Mouse (Mus musculus) embryonic fibroblast, embryonic 13.5 days (primary cell): ENCODE data around the gene Txlna.

Experiments used
- CTCF ChIP-seq: IDR thresholded peaks from 2 replicates; pipeline ENCODE4 v1.5.1; 2011; ENCODE audit warnings: mild to moderate bottlenecking, control low read depth, low read length, moderate library complexity, borderline replicate concordance; ENCODE audit not compliant: insufficient read depth
- POLR2A ChIP-seq: IDR thresholded peaks from 2 replicates; pipeline ENCODE4 v1.6.1; 2011; ENCODE audit warnings: low read depth, mild to moderate bottlenecking, control low read depth, low read length, moderate library complexity

DNA sequence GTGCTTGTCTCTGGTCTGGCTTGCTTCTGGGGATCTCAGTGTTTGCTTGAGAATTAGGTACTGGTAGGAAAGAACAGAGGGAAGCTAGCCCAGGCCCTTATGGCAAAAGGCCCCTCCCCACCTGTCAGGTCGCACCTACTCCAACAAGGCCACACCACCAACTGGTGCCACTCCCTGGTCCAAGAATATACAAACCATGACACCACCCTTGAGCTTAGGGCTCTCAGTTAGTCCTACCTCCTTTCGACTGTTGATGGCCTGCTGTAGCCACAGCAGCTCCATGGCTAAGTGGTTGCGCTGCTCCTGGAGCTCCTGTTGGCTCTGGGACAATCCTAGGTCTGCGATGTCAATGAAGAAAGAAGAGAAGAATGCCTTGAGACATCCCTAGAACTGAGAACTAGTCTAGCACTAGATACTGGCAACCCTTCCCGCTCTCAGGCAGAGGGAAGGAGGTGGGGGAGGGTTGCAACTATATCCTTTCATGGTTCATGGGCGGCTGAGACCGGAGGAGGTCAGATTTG lies 23.7 kb downstream of the Txlna start:
- TF ChIP-seq POLR2A: no peak
- TF ChIP-seq CTCF: no peak
